Mouse (Mus musculus) ES-E14 (cell line): ENCODE results near the gene Spc25. TPM values are rescaled to one million over a fixed set of nuclear protein-coding genes. Genes with fewer than 3 reads are reported as not detected.

Source experiments
- DNase-seq: peaks from one replicate; pipeline ENCODE4 v3.0.0-alpha.2; 2013; ENCODE audit warnings: low read depth, low spot score
- H3K27ac ChIP-seq: 2 replicates; pipeline ENCODE4 v1.5.1; 2012; ENCODE audit warnings: low read depth, mild to moderate bottlenecking, low read length, moderate library complexity, mixed read lengths; ENCODE audit not compliant: poor library complexity, insufficient read depth, severe bottlenecking
- H3K36me3 ChIP-seq: 2 replicates; pipeline ENCODE4 v1.6.1; 2012; ENCODE audit warnings: mild to moderate bottlenecking, low read length, moderate library complexity, mixed read lengths; ENCODE audit not compliant: control insufficient read depth, poor library complexity, insufficient read depth, severe bottlenecking
- H3K4me1 ChIP-seq, 2 experiments: fragments of 150-350 bp in 1 of 2; sonication (generic) in 1 of 2; 2 replicates each; pipeline ENCODE4 v1.6.1; 2012; ENCODE audit warnings: low read length in 2 of 2, mild to moderate bottlenecking in 1 of 2, mixed read lengths in 1 of 2; ENCODE audit not compliant: control insufficient read depth in 2 of 2, insufficient read depth in 2 of 2, poor library complexity in 1 of 2
- H3K4me3 ChIP-seq, 2 experiments: fragments of 150-350 bp in 1 of 2; sonication (generic) in 1 of 2; 2 replicates each; pipeline ENCODE4 v1.5.1; 2012; ENCODE audit warnings: low read length in 2 of 2, low read depth in 1 of 2, mild to moderate bottlenecking in 1 of 2, mixed read lengths in 1 of 2; ENCODE audit not compliant: insufficient read depth in 1 of 2, poor library complexity in 1 of 2, severe bottlenecking in 1 of 2
- H3K9ac ChIP-seq: 2 replicates; pipeline ENCODE4 v1.6.1; 2012; ENCODE audit warnings: low read depth, mild to moderate bottlenecking, low read length, mixed read lengths; ENCODE audit not compliant: poor library complexity, insufficient read depth, severe bottlenecking
- H3K9me3 ChIP-seq: fragments of 150-350 bp; sonication (generic); 2 replicates; pipeline ENCODE4 v1.6.1; 2012; ENCODE audit warnings: low read depth, mild to moderate bottlenecking, low read length; ENCODE audit not compliant: control insufficient read depth, insufficient read depth
- CHD2 ChIP-seq: IDR thresholded peaks from 2 replicates; pipeline ENCODE4 v1.6.1; 2014; ENCODE audit warnings: mild to moderate bottlenecking, low read depth, low read length, inconsistent platforms
- HCFC1 ChIP-seq: IDR thresholded peaks from 2 replicates; pipeline ENCODE4 v1.6.1; 2012; ENCODE audit warnings: low read length, inconsistent platforms, borderline replicate concordance; ENCODE audit not compliant: insufficient read depth
- MAFK ChIP-seq: IDR thresholded peaks from 2 replicates; pipeline ENCODE4 v1.6.1; 2014; ENCODE audit warnings: mild to moderate bottlenecking, low read depth, low read length, inconsistent platforms; ENCODE audit not compliant: insufficient read depth
- ZC3H11A ChIP-seq: IDR thresholded peaks from 2 replicates; pipeline ENCODE4 v1.6.1; 2012; ENCODE audit warnings: low read depth, mild to moderate bottlenecking, inconsistent platforms, low read length, borderline replicate concordance
- ZNF384 ChIP-seq: IDR thresholded peaks from 2 replicates; pipeline ENCODE4 v1.6.1; 2012; ENCODE audit warnings: low read depth, low read length, inconsistent platforms
- in situ Hi-C, 2 experiments: fragments of 600-800 bp; cut with MboI; formaldehyde crosslinking; loops; one replicate each; pipeline ENCODE4 v1.15.1; 2025; ENCODE audit warnings: low sequenced_read_pairs in 2 of 2, inconsistent platforms in 1 of 2; ENCODE audit not compliant: unreplicated experiment in 2 of 2
- total RNA-seq: library from RNA; depleted of rRNA; stranded (reverse); fragments of 300-350 nt; gene quantifications from 2 replicates; pipeline ENCODE4 v1.2.3, GENCODE M21; 2012

The Spc25 gene
- total RNA-seq, 1 experiment = 64.6 TPM

GRCm38 (mm10) chr2:69175296-69175695 is 30.7 kb downstream of the Spc25 start:
- in situ Hi-C loops = no loop called here
- H3K4me3 ChIP-seq = no peak overlapping the region

GRCm38 (mm10) chr2:69170395-69171077 is 35.5 kb downstream of the Spc25 start:
- no peak overlapping the region for H3K4me3 ChIP-seq
- no peaks in the 10 kb centered on the region for H3K9me3 ChIP-seq
- H3K27ac ChIP-seq = no peak overlapping the region
- no peaks in the 10 kb centered on the region for H3K4me1 ChIP-seq
- H3K9ac ChIP-seq = no peak overlapping the region
- in situ Hi-C loops = no loop called here
- no peak for TF ChIP-seq ZNF384
- no peak for TF ChIP-seq ZC3H11A
- TF ChIP-seq CHD2 = no peak
- no peak for TF ChIP-seq HCFC1
- no peak for TF ChIP-seq MAFK
- no peaks in the 10 kb centered on the region for H3K36me3 ChIP-seq
- no peak for DNase-seq

More at GRCm38 (mm10) chr2:69175296-69175695, 30.7 kb downstream of the Spc25 start:
- H3K36me3 ChIP-seq = no peaks in the 10 kb centered on the region
- TF ChIP-seq MAFK (no peak), ZNF384 (no peak), HCFC1 (no peak), CHD2 (no peak), ZC3H11A (no peak)
- H3K9me3 ChIP-seq = no peaks in the 10 kb centered on the region
- no peaks in the 10 kb centered on the region for H3K4me1 ChIP-seq
- H3K27ac ChIP-seq = no peak overlapping the region
- DNase-seq = no peak
- no peak overlapping the region for H3K9ac ChIP-seq

DNA sequence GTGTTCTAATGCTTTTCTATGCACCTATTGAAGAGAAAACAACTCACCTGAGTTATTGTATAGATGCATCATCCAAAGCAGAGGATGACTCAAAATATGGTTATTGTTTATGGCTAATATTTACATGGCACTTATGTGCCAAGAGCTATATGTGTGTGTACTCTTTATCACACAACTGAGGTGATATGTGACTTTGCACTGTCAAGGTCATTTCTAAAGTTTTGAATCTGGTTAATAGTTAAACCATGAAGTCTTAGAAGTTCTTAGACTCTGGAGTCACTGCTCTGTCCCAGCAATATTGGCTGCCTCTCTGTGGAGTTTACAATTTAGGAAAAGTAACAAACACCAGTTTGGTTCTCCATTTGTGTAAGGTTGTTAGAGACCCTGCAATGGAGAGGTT is 47.1 kb downstream of the Spc25 start:
- Histone ChIP-seq H3K9me3 (no peaks in the 10 kb centered on the region), H3K9ac (no peak overlapping the region), H3K4me3 (no peak overlapping the region), H3K4me1 (no peaks in the 10 kb centered on the region), H3K36me3 (no peaks in the 10 kb centered on the region), H3K27ac (no peak overlapping the region)
- in situ Hi-C loops = no loop called here
- TF ChIP-seq MAFK = no peak
- no peak for TF ChIP-seq ZNF384
- TF ChIP-seq ZC3H11A = no peak
- TF ChIP-seq CHD2 = no peak
- no peak for TF ChIP-seq HCFC1
- no peak for DNase-seq

- Histone ChIP-seq H3K4me3 (no peak overlapping the region), H3K36me3 (no peaks in the 10 kb centered on the region), H3K9ac (no peak overlapping the region), H3K9me3 (no peaks in the 10 kb centered on the region), H3K27ac (no peak overlapping the region), H3K4me1 (no peaks in the 10 kb centered on the region)
- no peak for DNase-seq
- in situ Hi-C loops = no loop called here
- TF ChIP-seq ZC3H11A (no peak), HCFC1 (no peak), MAFK (no peak), CHD2 (no peak), ZNF384 (no peak)
Measured at GRCm38 (mm10) chr2:69156283-69156682, 49.7 kb downstream of the Spc25 start.

GRCm38 (mm10) chr2:69155861-69156260 is 50.1 kb downstream of the Spc25 start:
- DNase-seq = no peak
- TF ChIP-seq ZNF384 (no peak), ZC3H11A (no peak), MAFK (no peak), HCFC1 (no peak), CHD2 (no peak)

More at GRCm38 (mm10) chr2:69155861-69156260, 50.1 kb downstream of the Spc25 start:
- Histone ChIP-seq H3K4me3 (no peak overlapping the region), H3K27ac (no peak overlapping the region), H3K9ac (no peak overlapping the region), H3K36me3 (no peaks in the 10 kb centered on the region), H3K9me3 (no peaks in the 10 kb centered on the region), H3K4me1 (no peaks in the 10 kb centered on the region)
- in situ Hi-C loops = no loop called here
